Mouse (Mus musculus) G1E (cell line): ENCODE measurements around the gene Ddx51.

Experiments used
- CTCF ChIP-seq: IDR thresholded peaks from 2 replicates; pipeline ENCODE4 v1.5.1; 2012; ENCODE audit warnings: low read depth, low read length, inconsistent platforms, mixed read lengths
- TAL1 ChIP-seq: conservative IDR thresholded peaks from 2 replicates; pipeline ENCODE4 v1.6.1; 2012; ENCODE audit warnings: low read depth, low read length, inconsistent platforms, mixed read lengths

DNA sequence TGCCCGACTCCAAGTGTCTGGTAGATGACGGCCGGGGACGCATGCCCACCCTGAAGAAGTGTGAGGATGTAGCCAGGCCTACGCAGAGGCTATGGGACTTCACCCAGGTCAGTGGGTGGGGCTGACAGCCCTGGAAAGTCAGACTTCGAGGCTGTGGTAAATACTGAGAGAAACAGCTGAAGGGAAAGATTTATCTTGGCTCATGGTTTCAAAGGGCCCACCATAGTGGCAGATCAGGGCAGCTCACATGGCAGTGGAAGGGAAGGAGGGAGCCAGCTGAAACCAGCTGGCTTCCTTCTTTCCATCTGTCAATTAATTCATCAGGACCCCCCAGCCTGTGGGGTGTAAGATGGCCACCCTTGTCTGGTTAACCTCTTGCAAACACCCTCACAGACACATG lies 34.0 kb upstream of the Ddx51 start:
- no peak for TF ChIP-seq CTCF
- no peak for TF ChIP-seq TAL1
